Mouse (Mus musculus) thymus, adult 2 months (tissue): Measurements from ENCODE around the gene Ric8b.
A peak's percentile ranks its signal among the peaks of the same experiment; 100 is the strongest.

Experiments used
- CTCF ChIP-seq: fragments of 200-500 bp; IDR thresholded peaks from 2 replicates; pipeline ENCODE4 v1.5.1; 2012; ENCODE audit warnings: mild to moderate bottlenecking, control low read depth, low read length, moderate library complexity, borderline replicate concordance; ENCODE audit not compliant: control insufficient read depth, poor library complexity, insufficient read depth; ENCODE audit errors: extremely low read depth
- POLR2A ChIP-seq: fragments of 200-500 bp; IDR thresholded peaks from 2 replicates; pipeline ENCODE4 v1.6.1; 2012; ENCODE audit warnings: mild to moderate bottlenecking, low read length, control low read depth, moderate library complexity; ENCODE audit not compliant: control insufficient read depth, poor library complexity, insufficient read depth; ENCODE audit errors: extremely low read depth

DNA sequence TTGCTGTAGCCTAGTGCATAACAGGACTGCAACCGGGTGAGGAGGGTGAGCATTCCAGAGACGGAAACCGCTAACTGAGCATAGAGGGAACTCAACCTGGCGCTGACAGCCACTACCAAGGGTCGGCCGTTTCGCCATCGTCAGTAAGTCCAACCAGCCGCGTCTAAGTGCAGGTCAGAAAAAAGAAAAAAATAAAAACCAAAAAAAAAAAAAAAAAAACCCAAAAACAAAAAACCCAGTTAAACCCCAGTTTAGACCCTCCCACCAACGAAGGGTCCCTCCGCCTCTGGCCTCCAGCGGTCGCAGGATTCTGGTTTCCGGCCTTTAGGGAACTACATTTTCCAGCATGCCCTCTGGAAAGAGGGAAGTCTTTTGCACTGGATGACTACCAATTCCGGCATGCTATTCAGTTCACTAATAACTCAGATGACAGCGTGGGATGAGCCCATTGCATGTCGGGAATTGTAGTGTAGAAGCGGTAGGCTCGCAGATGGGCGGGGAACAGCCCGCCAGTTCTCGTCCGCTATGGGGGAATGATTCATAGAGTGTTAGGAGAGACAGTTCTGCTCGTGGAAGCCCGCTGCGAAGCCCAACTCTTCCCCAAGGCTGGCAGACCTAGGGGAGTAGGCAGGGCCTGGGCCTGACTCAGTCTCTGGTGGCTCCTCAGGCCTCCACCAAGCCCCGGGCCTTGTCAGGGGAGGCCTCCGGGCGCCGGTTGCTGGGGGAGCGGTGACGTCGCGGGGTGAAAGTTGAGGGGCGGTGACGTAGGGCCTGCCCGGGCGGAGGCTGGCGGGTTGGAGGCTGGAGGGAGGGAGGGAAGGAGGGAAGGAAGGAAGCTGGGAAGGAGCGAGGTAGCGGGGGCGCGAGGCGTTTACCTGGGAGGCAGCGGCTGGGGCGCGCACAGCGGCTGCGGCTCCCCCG, at the start of gene Ric8b:
- peak; percentile 44; the same call in 1 of the 2 replicates for TF ChIP-seq POLR2A
- TF ChIP-seq CTCF, result peak; percentile 40; the same call in 1 of the 2 replicates
